Mouse (Mus musculus) CD8-positive naive resting alpha-beta T cell, adult 57 days (primary cell): ENCODE data around the gene Gpr137. TPM values are rescaled to one million over a fixed set of nuclear protein-coding genes. Genes with fewer than 3 reads are reported as not detected.

Experiments
- total RNA-seq: library from RNA; stranded (reverse); gene quantifications from one replicate; pipeline ENCODE4 v1.2.4, GENCODE M21; 2023

Gene Gpr137
- 6.1 TPM for total RNA-seq

GRCm38 (mm10) chr19:6942249-6942691 lies at the start of gene Gpr137:
Gene Gpr137 (minus strand): TSS chr19:6942480.

GRCm38 (mm10) chr19:6987061-6987903 lies 45.0 kb upstream of the Gpr137 start, which contains the start of gene Vegfb:
Gene Vegfb (minus strand): TSS chr19:6987651.

GRCm38 (mm10) chr19:6980381-6981093 lies 38.3 kb upstream of the Gpr137 start, which contains the start of gene Fkbp2:
Gene Fkbp2 (minus strand): TSS chr19:6980501.

GRCm38 (mm10) chr19:6975537-6976521 lies 33.5 kb upstream of the Gpr137 start, which contains the start of gene Plcb3:
Gene Plcb3 (minus strand): TSS chr19:6976470.

GRCm38 (mm10) chr19:6974211-6975205 lies 32.2 kb upstream of the Gpr137 start, which contains the start of gene Ppp1r14b:
Gene Ppp1r14b (plus strand): TSS chr19:6974968.

GRCm38 (mm10) chr19:6941372-6942248 lies 670 bp downstream of the Gpr137 start, which contains the start of gene Bad:
Gene Bad (plus strand): TSS chr19:6941861.

GRCm38 (mm10) chr19:6934195-6934977 lies 7.9 kb downstream of the Gpr137 start, which contains the start of gene Kcnk4:
Gene Kcnk4 (minus strand): TSS chr19:6934515.

GRCm38 (mm10) chr19:6925307-6925573 lies 17.0 kb downstream of the Gpr137 start, which contains the start of gene Catsperz:
Gene Catsperz (minus strand): TSS chr19:6925380.

GRCm38 (mm10) chr19:6921647-6922567 lies 20.4 kb downstream of the Gpr137 start, which contains the start of gene Esrra:
Gene Esrra (minus strand): TSS chr19:6921813.

GRCm38 (mm10) chr19:6909507-6910289 lies 32.6 kb downstream of the Gpr137 start, which contains the start of the genes Trmt112 and Prdx5:
Gene Trmt112 (plus strand): TSS chr19:6909698.
Gene Prdx5 (minus strand): TSS chr19:6910106.

Other genes starting within 250 kb of the Gpr137 start
- 23.8 TPM for gene Rps6ka4, start 101.8 kb downstream of the Gpr137 start, total RNA-seq
- 89.2 TPM for gene Ccdc88b, start 84.3 kb downstream of the Gpr137 start, total RNA-seq
- gene Trmt112, start 32.8 kb downstream of the Gpr137 start, total RNA-seq = 127 TPM
- 59.7 TPM for gene Prdx5, start 32.4 kb downstream of the Gpr137 start, total RNA-seq
- gene Esrra, start 20.7 kb downstream of the Gpr137 start, total RNA-seq = 26.2 TPM
- gene Catsperz, start 17.1 kb downstream of the Gpr137 start, total RNA-seq = not detected
- gene Kcnk4, start 8.0 kb downstream of the Gpr137 start, total RNA-seq = not detected
- gene Bad, start 619 bp downstream of the Gpr137 start, total RNA-seq = 7.8 TPM
- gene Ppp1r14b, start 32.5 kb upstream of the Gpr137 start, total RNA-seq = 120 TPM
- gene Plcb3, start 34.0 kb upstream of the Gpr137 start, total RNA-seq = 6.9 TPM
- gene Fkbp2, start 38.0 kb upstream of the Gpr137 start, total RNA-seq = 14.8 TPM
- 15.2 TPM for gene Vegfb, start 45.2 kb upstream of the Gpr137 start, total RNA-seq
- gene Dnajc4, start 50.1 kb upstream of the Gpr137 start, total RNA-seq = 17.2 TPM
- gene Nudt22, start 53.6 kb upstream of the Gpr137 start, total RNA-seq = 6.0 TPM
- gene Trpt1, start 53.7 kb upstream of the Gpr137 start, total RNA-seq = 4.3 TPM
- 152 TPM for gene Fermt3, start 77.0 kb upstream of the Gpr137 start, total RNA-seq
- 117 TPM for gene Stip1, start 97.5 kb upstream of the Gpr137 start, total RNA-seq
- gene Macrod1, start 114.3 kb upstream of the Gpr137 start, total RNA-seq = 12.3 TPM
- gene Flrt1, start 163.2 kb upstream of the Gpr137 start, total RNA-seq = not detected